Mouse (Mus musculus) R1 (cell line): Measurements from ENCODE around the gene Neurl4.
"Not testable (repeated sequence)": the region's sequence is repeated elsewhere in the genome, so short reads cannot be mapped to it uniquely, and the experiment has no call there.

Experiments used
- DNase-seq: peaks from one replicate; pipeline ENCODE4 v3.0.0-alpha.2; 2018; ENCODE audit warnings: low read depth, low spot score

Neurl4 gene

DNA sequence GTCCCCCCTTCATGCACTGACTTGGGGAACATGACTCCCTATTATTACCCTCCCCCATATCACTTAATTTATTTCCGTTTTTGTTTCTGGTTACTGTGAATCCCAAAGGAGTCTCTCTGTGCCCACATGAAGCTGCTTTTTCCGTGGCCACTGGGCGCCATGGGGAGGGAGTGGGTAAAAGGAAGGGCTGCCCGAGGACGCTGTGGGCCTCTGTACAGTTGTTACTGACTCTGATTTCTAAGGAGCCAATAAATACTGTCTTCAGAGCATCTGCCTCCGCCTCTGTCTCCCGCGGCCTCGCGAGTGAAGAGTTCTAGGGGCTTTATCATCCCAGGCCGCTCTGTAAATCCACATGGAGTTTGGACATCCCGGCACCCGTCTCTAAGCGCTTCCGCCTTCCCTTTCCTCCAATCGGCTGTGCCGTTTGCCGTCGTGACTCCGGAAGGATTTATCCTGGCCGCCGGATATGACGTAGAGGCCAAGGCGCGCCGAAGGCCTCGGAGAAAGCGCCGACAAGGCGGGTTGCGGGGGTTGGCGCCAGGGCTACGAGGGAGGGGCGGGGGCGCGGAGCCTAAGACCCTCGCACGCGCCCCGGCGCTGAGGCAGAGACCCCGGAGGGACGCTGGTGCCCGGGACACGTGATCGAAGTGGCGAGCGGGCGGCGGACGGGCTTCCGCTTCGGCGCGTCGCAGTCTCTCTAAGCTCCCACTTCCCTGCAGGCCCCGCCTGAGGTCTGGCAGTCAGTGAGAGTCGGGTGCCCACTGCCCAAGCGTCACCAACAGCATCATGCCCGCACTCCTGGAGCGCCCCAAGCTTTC lies 12.9 kb downstream of the Neurl4 start, which contains the start of gene Gps2:
Gps2 (plus strand) TSS at position 335 of the 818 bp plus-strand sequence.
- peak; percentile 98 for DNase-seq

GRCm38 (mm10) chr11:69914372-69914764 lies 13.5 kb downstream of the Neurl4 start:
- DNase-seq: peak; percentile 84

- DNase-seq: peak; percentile 24
Observed at GRCm38 (mm10) chr11:69914917-69915430, 14.1 kb downstream of the Neurl4 start.

DNA sequence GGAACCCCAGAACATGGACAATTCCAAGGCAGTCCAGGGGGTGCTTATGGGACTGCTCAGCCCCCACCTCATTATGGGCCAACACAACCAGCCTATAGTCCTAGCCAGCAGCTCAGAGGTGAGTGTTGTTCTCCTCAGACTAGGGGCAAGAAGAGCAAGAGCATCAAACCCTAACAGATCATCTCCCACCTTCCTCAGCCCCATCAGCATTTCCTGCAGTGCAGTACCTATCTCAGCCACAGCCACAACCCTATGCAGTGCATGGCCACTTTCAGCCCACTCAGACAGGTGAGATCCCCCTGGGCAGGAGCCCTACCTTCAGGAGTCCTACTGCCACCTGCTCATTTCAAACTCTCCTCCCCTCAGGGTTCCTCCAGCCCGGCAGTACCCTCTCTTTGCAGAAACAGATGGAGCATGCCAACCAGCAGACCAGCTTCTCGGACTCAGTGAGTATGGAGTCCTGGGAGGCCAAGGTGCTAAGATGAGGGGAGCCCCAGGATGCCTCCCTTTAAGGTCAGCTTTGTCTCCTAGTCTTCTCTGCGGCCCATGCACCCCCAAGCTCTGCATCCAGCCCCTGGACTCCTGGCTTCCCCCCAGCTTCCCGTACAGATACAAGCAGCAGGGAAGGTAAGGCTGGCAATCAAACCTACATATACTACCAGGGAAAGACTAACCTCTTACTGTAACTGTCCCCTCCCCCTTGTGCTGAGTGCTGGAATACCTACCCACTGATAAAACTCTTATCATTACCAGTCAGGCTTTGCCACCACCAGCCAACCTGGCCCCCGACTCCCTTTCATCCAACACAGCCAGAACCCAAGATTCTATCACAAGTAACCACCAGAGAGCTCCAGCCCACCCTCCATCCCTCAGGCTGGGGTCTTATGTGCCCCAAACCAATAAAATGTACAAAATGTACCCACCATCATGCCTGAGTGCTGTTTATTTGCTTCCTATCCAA lies 15.1 kb downstream of the Neurl4 start:
- peak; percentile 46 for DNase-seq

- DNase-seq: not testable (repeated sequence)
Observed at GRCm38 (mm10) chr11:69916652-69917378, 15.9 kb downstream of the Neurl4 start.

DNA sequence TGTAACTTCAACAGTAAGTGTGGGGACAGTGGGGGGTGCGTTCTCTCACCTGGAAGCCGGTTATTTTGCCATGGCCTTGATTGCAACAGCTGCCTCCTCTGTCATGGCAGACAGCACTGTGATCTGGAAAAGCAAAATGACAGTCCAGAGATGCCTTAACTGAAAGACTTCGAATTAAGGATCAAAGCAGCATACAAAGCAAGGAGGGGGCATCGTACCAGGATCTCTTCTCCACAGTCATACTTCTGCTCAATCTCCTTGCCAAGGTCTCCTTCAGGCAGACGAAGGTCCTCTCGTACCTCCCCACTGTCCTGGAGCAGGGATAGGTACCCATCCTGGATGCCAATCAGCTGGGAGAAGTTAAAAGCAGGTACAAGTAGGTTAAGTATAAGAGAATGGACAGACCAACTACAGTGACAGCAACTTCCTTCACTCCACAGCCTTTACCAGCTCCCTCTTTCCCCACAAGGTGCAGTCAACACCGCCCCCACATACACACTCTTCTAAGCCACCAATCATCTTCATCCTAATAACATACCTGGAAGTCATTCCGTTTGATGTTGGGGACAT lies 16.6 kb downstream of the Neurl4 start:
- no peak for DNase-seq

GRCm38 (mm10) chr11:69918118-69918517 lies 17.2 kb downstream of the Neurl4 start:
- no peak for DNase-seq

GRCm38 (mm10) chr11:69919053-69919452 lies 18.2 kb downstream of the Neurl4 start:
- no peak for DNase-seq

DNA sequence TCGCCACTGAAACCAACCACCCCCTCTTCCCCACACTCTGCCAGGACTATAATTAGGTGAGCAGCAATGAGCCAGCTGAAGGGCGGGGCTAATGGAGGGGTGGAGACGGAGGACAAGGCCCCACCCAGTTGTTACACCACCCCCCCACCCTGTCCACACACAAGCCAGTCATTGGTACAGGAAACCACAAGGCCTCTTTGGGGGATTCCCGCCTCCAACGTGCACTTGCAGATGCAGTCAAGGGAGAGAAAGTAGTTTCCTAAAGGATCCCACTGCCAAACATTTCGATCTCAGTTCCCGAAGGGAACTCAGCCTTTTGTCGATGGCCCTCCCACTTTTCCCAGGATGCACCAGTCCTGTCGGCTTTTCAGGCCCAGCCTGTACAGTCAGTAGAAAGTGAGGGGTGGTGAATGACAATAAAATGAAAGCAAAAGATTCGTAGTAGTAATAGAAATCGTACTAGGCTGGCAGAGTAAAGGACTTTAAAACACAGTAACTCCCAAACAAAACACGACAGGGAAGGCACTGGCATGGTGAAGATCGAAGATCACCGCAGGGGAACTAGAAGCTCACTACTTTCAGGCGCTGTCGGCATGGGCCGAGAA lies 18.9 kb downstream of the Neurl4 start:
- DNase-seq: peak; percentile 93

- peak; percentile 72 for DNase-seq
Observed at GRCm38 (mm10) chr11:69920266-69921031, 19.6 kb downstream of the Neurl4 start.

GRCm38 (mm10) chr11:69921114-69922011 lies 20.5 kb downstream of the Neurl4 start, which contains the start of gene Eif5a:
TSS of gene Eif5a (minus strand) at chr11:69921958.
- peak; percentile 100 for DNase-seq

DNA sequence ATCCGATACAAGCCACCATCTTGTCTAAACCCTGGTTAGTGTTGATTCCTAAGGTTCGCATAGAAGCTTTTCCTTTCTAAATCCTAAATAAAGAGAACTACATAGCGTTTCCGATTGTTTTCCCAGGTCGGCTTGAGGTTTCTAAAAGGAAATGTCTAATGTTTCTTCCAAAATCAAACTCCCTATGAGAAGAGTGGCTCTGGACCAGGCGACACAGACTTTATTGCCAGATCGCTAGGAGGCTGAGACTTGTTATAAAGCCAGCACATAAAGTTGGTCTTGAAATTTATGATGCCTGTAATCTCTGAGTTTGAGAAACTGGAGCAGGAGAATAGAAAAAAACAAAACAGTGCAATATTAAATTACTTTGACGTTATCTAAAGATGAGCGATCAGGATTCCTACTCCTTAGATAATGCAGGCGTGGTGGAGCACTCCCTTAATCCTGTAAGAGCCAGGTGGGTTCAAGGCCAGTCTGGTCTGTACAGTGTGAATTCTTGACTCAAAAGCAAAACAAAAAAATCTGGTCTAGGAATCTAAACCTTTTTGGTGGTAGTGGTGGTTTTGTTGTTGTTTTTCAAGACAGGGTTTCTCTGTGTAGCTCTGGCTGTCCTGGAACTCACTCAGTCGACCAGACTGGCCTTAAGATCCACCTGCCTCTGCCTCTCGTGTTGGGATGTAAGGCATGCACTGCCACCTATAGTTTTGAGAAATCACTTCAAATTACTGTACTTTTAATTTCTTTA lies 21.3 kb downstream of the Neurl4 start:
- peak; percentile 64 for DNase-seq

GRCm38 (mm10) chr11:69922796-69923195 lies 21.9 kb downstream of the Neurl4 start:
- no peak for DNase-seq

DNA sequence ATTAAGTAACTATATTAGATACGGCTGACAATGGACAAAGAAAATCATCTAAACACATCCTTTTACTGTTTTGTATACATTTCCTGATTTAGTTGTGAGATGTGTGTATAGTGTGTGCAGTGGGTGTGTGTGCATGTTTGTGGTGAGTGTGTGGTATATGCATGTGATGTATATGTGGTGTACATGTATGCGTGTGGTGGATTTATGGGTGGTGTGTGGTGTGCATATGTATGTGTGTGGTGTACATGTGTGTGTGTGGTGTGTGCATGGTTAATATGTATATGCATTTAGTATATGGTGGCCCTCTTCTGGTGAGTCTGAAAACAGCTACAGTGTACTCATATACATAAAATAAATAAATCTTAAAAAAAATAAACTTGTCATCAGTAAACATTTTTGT lies 26.6 kb downstream of the Neurl4 start:
- no peak for DNase-seq

DNA sequence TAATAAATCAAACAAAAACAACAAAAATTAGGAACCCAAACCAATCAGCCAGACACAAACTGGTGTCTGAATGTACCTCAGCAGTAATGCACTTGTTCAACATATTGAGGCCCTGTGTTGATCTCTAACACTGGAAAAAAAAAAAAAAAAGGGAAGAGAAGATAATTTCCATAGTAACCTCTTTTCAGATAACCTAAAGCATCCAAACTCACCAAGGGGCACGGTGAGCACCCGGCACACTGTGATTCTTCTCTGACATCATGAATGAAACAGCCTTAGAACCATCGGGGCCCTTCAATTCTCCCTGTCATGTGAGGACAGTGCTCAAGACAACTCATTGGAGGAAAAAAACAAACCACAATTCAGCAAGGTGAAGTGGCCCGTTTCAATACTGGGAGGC lies 28.8 kb downstream of the Neurl4 start:
- DNase-seq: no peak

DNA sequence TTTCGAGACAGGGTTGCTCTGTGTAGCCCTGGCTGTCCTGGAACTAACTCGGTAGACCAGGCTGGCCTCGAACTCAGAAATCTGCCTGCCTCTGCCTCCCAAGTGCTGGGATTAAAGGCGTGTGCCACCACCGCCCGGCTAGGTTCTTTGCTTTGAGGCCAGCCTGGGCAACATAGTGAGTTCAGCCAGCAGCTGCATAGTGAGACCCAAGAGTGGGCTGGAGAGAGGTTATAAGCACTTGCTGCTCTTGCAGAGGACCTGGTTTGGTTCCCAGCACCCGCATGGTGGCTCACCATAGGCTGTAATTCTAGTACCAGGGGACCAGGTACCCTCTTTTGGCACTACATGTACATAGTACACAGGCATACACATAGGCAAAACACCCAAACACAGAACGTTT lies 29.3 kb downstream of the Neurl4 start:
- DNase-seq: not testable (repeated sequence)

DNA sequence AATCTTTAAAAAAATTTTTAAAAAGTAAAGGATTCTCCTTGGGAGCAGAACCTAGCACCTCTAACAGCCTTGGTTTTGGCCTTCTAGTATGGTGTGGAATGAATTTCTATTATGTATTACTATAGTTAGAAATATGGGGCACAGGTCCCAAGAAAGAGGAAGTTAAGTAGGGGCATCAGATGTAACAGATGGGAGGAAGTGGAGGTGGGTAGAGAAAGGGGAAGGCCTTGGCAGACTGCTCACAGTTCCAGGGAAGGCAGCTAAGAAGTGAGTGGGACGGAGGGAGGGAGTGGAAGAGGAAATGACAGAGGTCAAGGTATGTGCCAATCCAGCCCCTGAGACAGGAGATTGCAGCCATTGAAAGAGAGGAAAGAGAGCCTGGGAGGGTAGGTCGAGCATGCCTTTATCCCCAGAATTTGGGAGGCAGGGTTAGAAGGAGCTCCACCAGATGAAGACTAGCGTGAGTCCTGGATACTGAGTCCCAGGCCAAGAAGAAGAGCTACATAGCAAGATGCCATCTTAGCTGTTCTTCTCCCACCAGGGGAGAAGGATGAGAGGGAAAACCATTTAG lies 30.2 kb downstream of the Neurl4 start:
- no peak for DNase-seq

GRCm38 (mm10) chr11:69931769-69932168 lies 30.9 kb downstream of the Neurl4 start:
- DNase-seq: no peak
